Mouse (Mus musculus) neural tube, embryonic 11.5 days (tissue): Measurements from ENCODE around the gene Ehmt2. TPM values are rescaled to one million over a fixed set of nuclear protein-coding genes. Genes with fewer than 3 reads are reported as not detected.

Source experiments
- ATAC-seq: fragments of 200-750 bp; cut with Nextera tagmentation; 2 replicates; pipeline ENCODE4 v1.8.0; 2017; ENCODE audit warnings: moderate number of reproducible peaks, mild to moderate bottlenecking, moderate TSS enrichment, moderate library complexity; ENCODE audit not compliant: insufficient read depth, low FRiP score, low TSS enrichment
- DNase-seq: peaks from one replicate; pipeline ENCODE4 v3.0.0-alpha.2; 2015; ENCODE audit warnings: low spot score
- H3K27ac ChIP-seq: fragments of 300-500 bp; sonication (generic); 2 replicates; pipeline ENCODE4 v1.5.1; 2014; ENCODE audit warnings: low read depth, mild to moderate bottlenecking, low read length
- H3K27me3 ChIP-seq: fragments of 300-500 bp; sonication (generic); 2 replicates; pipeline ENCODE4 v1.6.1; 2014; ENCODE audit warnings: mild to moderate bottlenecking, low read length, mixed read lengths; ENCODE audit not compliant: control insufficient read depth, insufficient read depth
- H3K36me3 ChIP-seq: fragments of 300-500 bp; sonication (generic); 2 replicates; pipeline ENCODE4 v1.6.1; 2014; ENCODE audit warnings: mild to moderate bottlenecking, low read length, moderate library complexity, mixed read lengths; ENCODE audit not compliant: control insufficient read depth, insufficient read depth
- H3K4me1 ChIP-seq: fragments of 300-500 bp; sonication (generic); 2 replicates; pipeline ENCODE4 v1.6.1; 2014; ENCODE audit warnings: low read length, mixed read lengths; ENCODE audit not compliant: control insufficient read depth, insufficient read depth
- H3K4me2 ChIP-seq: fragments of 300-500 bp; sonication (generic); 2 replicates; pipeline ENCODE4 v1.6.1; 2014; ENCODE audit warnings: low read depth, mild to moderate bottlenecking, moderate library complexity
- H3K4me3 ChIP-seq: fragments of 300-500 bp; sonication (generic); 2 replicates; pipeline ENCODE4 v1.5.1; 2014; ENCODE audit warnings: low read depth, low read length
- H3K9ac ChIP-seq: fragments of 300-500 bp; sonication (generic); 2 replicates; pipeline ENCODE4 v1.6.1; 2014; ENCODE audit warnings: mild to moderate bottlenecking, low read length
- H3K9me3 ChIP-seq: fragments of 300-500 bp; sonication (generic); 2 replicates; pipeline ENCODE4 v1.6.1; 2016; ENCODE audit warnings: low read length; ENCODE audit not compliant: control insufficient read depth
- WGBS: fragments of 180-500 bp; shearing (Covaris S2); extraction: QIAGEN DNeasy Blood & Tissue Kit; methylation state at CpG from one replicate; pipeline ENCODE4 v1.1.7; 2014; 5-methylcytosine and 5-hydroxymethylcytosine counted together
- polyA plus RNA-seq: library from polyadenylated mRNA; unstranded; fragments of >200 nt; fragmentation: Nextera tagmentation; extraction: Ambion mirVana; gene quantifications from 2 replicates; pipeline ENCODE4 v1.2.1, GENCODE M21; 2014

The Ehmt2 gene
- 62.7 and 70.3 TPM in 2 replicates for polyA plus RNA-seq

GRCm38 (mm10) chr17:34898160-34898586, at the start of gene Ehmt2, which contains the start of gene C2:
Ehmt2 (plus strand) TSS chr17:34898469.
C2 (minus strand) TSS chr17:34898265.
- Histone ChIP-seq H3K4me2 (peak within 1 kb of the TSS; percentile 90), H3K27ac (peak within 1 kb of the TSS; percentile 95), H3K4me1 (peaks cover 17% of the 10 kb centered on the region), H3K9ac (peak within 1 kb of the TSS; percentile 98), H3K27me3 (no peaks in the 10 kb centered on the region), H3K36me3 (peaks cover 10% of the 10 kb centered on the region), H3K4me3 (peak within 1 kb of the TSS; percentile 92), H3K9me3 (no peaks in the 10 kb centered on the region)
- ATAC-seq = peak; percentile 33
- WGBS = under 1% methylated on average over 20 of the region's 44 CpGs
- DNase-seq = peak; percentile 89

GRCm38 (mm10) chr17:34849722-34850516, 48.4 kb upstream of the Ehmt2 start, which contains the start of the genes Skiv2l and Nelfe:
Skiv2l (minus strand) TSS chr17:34850210.
Nelfe (plus strand) TSS chr17:34850391.
- DNase-seq (peak; percentile 99), ATAC-seq (peak; percentile 97)
- H3K4me1 ChIP-seq = peaks cover 9% of the 10 kb centered on the region
- H3K9me3 ChIP-seq = no peaks in the 10 kb centered on the region
- H3K4me2 ChIP-seq = peak within 1 kb of the TSS; percentile 86
- peaks cover 9% of the 10 kb centered on the region for H3K36me3 ChIP-seq
- 1% methylated on average over 64 of the region's 65 CpGs for WGBS
- no peaks in the 10 kb centered on the region for H3K27me3 ChIP-seq
- H3K9ac ChIP-seq = peak within 1 kb of the TSS; percentile 76
- H3K4me3 ChIP-seq = peak within 1 kb of the TSS; percentile 68
- no peak within 1 kb of the TSS for H3K27ac ChIP-seq

GRCm38 (mm10) chr17:34850517-34851125, 47.6 kb upstream of the Ehmt2 start:
- Histone ChIP-seq H3K9ac (peak overlapping the region; percentile 76), H3K4me1 (peaks cover 9% of the 10 kb centered on the region), H3K9me3 (no peaks in the 10 kb centered on the region), H3K4me3 (peak overlapping the region; percentile 68), H3K27ac (no peak overlapping the region), H3K4me2 (peak overlapping the region; percentile 71), H3K27me3 (no peaks in the 10 kb centered on the region), H3K36me3 (peaks cover 9% of the 10 kb centered on the region)
- ATAC-seq = no peak
- DNase-seq = no peak
- WGBS = 1% methylated on average over 25 of the region's 25 CpGs

GRCm38 (mm10) chr17:34853511-34853910, 44.8 kb upstream of the Ehmt2 start:
- DNase-seq (no peak), ATAC-seq (no peak)
- Histone ChIP-seq H3K9me3 (no peaks in the 10 kb centered on the region), H3K4me2 (no peak overlapping the region), H3K4me1 (peaks cover 9% of the 10 kb centered on the region), H3K4me3 (no peak overlapping the region), H3K36me3 (peaks cover 3% of the 10 kb centered on the region), H3K27me3 (no peaks in the 10 kb centered on the region), H3K9ac (no peak overlapping the region), H3K27ac (no peak overlapping the region)
- 76% methylated on average over 8 of the region's 8 CpGs for WGBS

GRCm38 (mm10) chr17:34854761-34855160, 43.5 kb upstream of the Ehmt2 start:
- no peaks in the 10 kb centered on the region for H3K9me3 ChIP-seq
- H3K27me3 ChIP-seq = no peaks in the 10 kb centered on the region
- peaks cover 3% of the 10 kb centered on the region for H3K36me3 ChIP-seq
- WGBS = 82% methylated on average over 3 of the region's 3 CpGs
- no peak for DNase-seq
- no peak overlapping the region for H3K4me3 ChIP-seq
- peaks cover 6% of the 10 kb centered on the region; the same call in 1 of the 2 replicates for H3K4me1 ChIP-seq
- H3K4me2 ChIP-seq = no peak overlapping the region
- no peak overlapping the region for H3K9ac ChIP-seq
- H3K27ac ChIP-seq = no peak overlapping the region
- no peak for ATAC-seq

GRCm38 (mm10) chr17:34855825-34856224, 42.4 kb upstream of the Ehmt2 start:
- H3K9ac ChIP-seq = no peak overlapping the region
- 51% methylated on average over 3 of the region's 3 CpGs for WGBS
- H3K4me3 ChIP-seq = no peak overlapping the region
- peaks cover 3% of the 10 kb centered on the region for H3K36me3 ChIP-seq
- H3K27ac ChIP-seq = no peak overlapping the region
- peaks cover 5% of the 10 kb centered on the region; the same call in 1 of the 2 replicates for H3K4me1 ChIP-seq
- no peak overlapping the region for H3K4me2 ChIP-seq
- ATAC-seq (no peak), DNase-seq (peak; percentile 56)
- H3K9me3 ChIP-seq = no peaks in the 10 kb centered on the region
- no peaks in the 10 kb centered on the region for H3K27me3 ChIP-seq

GRCm38 (mm10) chr17:34858670-34859069, 39.6 kb upstream of the Ehmt2 start:
- Histone ChIP-seq H3K9ac (no peak overlapping the region), H3K4me2 (no peak overlapping the region), H3K4me3 (no peak overlapping the region), H3K27me3 (no peaks in the 10 kb centered on the region), H3K27ac (no peak overlapping the region), H3K9me3 (no peaks in the 10 kb centered on the region), H3K4me1 (no peaks in the 10 kb centered on the region), H3K36me3 (peaks cover 3% of the 10 kb centered on the region)
- 91% methylated on average over 4 of the region's 4 CpGs for whole genome bisulfite sequencing
- no peak for DNase-seq
- no peak for ATAC-seq

- ATAC-seq (no peak), DNase-seq (no peak)
- WGBS = 87% methylated on average over 9 of the region's 9 CpGs
These were observed 37.8 kb upstream of the Ehmt2 start for GRCm38 (mm10) chr17:34860514-34860913.

More at GRCm38 (mm10) chr17:34860514-34860913, 37.8 kb upstream of the Ehmt2 start:
- H3K4me3 ChIP-seq = no peak overlapping the region
- no peaks in the 10 kb centered on the region for H3K27me3 ChIP-seq
- no peaks in the 10 kb centered on the region for H3K36me3 ChIP-seq
- no peaks in the 10 kb centered on the region for H3K4me1 ChIP-seq
- H3K9ac ChIP-seq = no peak overlapping the region
- no peak overlapping the region for H3K4me2 ChIP-seq
- H3K9me3 ChIP-seq = no peaks in the 10 kb centered on the region
- H3K27ac ChIP-seq = no peak overlapping the region
